Mouse (Mus musculus): ENCODE measurements around the gene Olfr1420. TPM values are rescaled to one million over a fixed set of nuclear protein-coding genes. Genes with fewer than 3 reads are reported as not detected.

The Olfr1420 gene
- total and polyA plus RNA-seq, 3 experiments = not detected

DNA sequence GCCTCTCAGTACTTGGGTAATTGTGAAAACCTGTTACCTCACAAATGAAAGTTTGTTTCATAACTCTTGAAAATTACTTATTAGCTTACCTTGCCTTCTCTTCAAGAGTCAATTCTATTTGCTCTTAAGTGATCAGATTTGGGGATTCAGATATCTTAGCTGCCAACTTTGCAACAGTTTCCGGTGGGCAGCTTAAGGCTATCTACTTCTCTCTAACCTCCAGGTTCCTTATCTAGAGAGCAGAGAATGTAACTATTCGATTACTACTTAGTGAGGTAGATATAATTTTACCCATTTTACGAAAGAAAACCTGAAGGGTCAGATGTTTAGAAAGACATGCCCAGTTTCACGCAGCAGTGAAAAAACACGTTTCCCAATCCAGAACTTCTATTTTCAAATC is 24.7 kb downstream of the Olfr1420 start:
- dilution Hi-C loops (cut with MboI; ENCODE audit: extremely low pct_ligation_motif_present, extremely low pct_unique_long_range_greater_than_20kb, low sequenced_read_pairs) = no loop called here
- no peak overlapping the region for H3K27ac ChIP-seq (ENCODE audit: insufficient read depth, low read depth)

DNA sequence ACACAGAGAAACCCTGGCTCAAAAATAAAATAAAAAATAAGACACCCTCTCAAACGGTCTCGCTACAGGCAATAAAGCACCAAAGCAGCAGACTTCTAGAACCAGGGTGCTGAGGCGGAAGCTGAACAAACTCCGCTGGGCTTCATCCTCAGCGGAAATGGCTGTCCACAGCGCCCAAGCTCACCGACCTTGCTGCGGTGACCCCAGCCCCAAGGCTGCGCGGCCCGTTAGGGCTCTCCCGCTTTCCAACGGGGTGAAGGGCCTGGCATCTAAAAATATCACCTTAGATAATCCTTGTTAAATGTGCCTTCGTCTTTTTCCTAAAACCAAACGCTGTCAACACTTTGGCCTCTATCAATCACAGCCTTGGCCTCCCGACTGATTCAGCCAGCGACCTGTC is 25.2 kb downstream of the Olfr1420 start:
- Histone ChIP-seq H3K4me3 (replicated peaks in 1 of 3; ENCODE audit: low read depth in 2 of 3, low read length in 2 of 3, poor library complexity in 1 of 3) (peak overlapping the region; percentile 72 to 95 (median 73)), H3K4me2 (ENCODE audit: insufficient read depth, low read depth, poor library complexity, severe bottlenecking) (peak overlapping the region; percentile 92), H3K36me3 (replicated peaks in 1 of 2; ENCODE audit: control insufficient read depth in 1 of 2, insufficient read depth in 1 of 2, low read length in 1 of 2) (peaks cover 12 to 22% of the 10 kb centered on the region in 2 experiments), H3K79me2 (replicated peaks; ENCODE audit: control insufficient read depth, extremely low read depth, insufficient read depth, poor library complexity, severe bottlenecking) (peaks cover 28% of the 10 kb centered on the region), H3K27ac (ENCODE audit: insufficient read depth, low read depth) (peak overlapping the region; percentile 46; the same call in 1 of the 2 replicates), H3K4me1 (ENCODE audit: control insufficient read depth in 1 of 2, insufficient read depth in 2 of 2) (peaks cover 7 to 39% of the 10 kb centered on the region in 2 experiments), H3K27me3 (replicated peaks) (no peaks in the 10 kb centered on the region), H3K9ac (ENCODE audit: insufficient read depth, low read depth) (peak overlapping the region; percentile 91), H3K9me3 (replicated peaks; ENCODE audit: low read length) (no peaks in the 10 kb centered on the region)
- in situ Hi-C loops (cut with MboI; ENCODE audit: low pct_ligation_motif_present, low pct_unique_long_range_greater_than_20kb, low sequenced_read_pairs) = no loop called here
- no peak for DNase-seq (ENCODE audit: extremely low read depth)
- dilution Hi-C loops (cut with MboI; ENCODE audit: extremely low pct_ligation_motif_present, extremely low pct_unique_long_range_greater_than_20kb, low sequenced_read_pairs) = no loop called here
- TF ChIP-seq ZMIZ1 (IDR thresholded peaks at IDR 0.05; ENCODE audit: low read depth, low read length) (no peak), CHD1 (IDR thresholded peaks at IDR 0.05; ENCODE audit: low read depth, low read length) (no peak), USF2 (conservative IDR thresholded peaks at IDR 0.05; ENCODE audit: low read depth, low read length) (no peak), HCFC1 (IDR thresholded peaks at IDR 0.05; ENCODE audit: low read depth, low read length) (no peak), TCF12 (IDR thresholded peaks at IDR 0.05; ENCODE audit: low read depth, low read length) (no peak), RCOR1 (conservative IDR thresholded peaks at IDR 0.05; ENCODE audit: low read depth, low read length) (0 out of 2 replicates have a peak, but pooled peaks have one; percentile 19), EP300 (IDR thresholded peaks at IDR 0.05; ENCODE audit: low read length) (no peak), MEF2A (IDR thresholded peaks at IDR 0.05; ENCODE audit: borderline replicate concordance, low read depth, low read length) (0 out of 2 replicates have a peak, but pooled peaks have one; percentile 12), UBTF (IDR thresholded peaks at IDR 0.05; ENCODE audit: low read depth, low read length) (no peak), TBP (conservative IDR thresholded peaks at IDR 0.05; ENCODE audit: low read depth, low read length) (0 out of 2 replicates have a peak, but pooled peaks have one; percentile 33), IRF4 (IDR thresholded peaks at IDR 0.05; ENCODE audit: low read depth, low read length) (no peak), NELFE (IDR thresholded peaks at IDR 0.05; ENCODE audit: low read depth, low read length) (no peak), ZNF384 (IDR thresholded peaks at IDR 0.05; ENCODE audit: low read depth, low read length) (no peak), MAZ (IDR thresholded peaks at IDR 0.05; ENCODE audit: low read depth, low read length) (no peak), CHD2 (IDR thresholded peaks at IDR 0.05; ENCODE audit: low read length) (no peak)

More for the DNA sequence above, 24.7 kb downstream of the Olfr1420 start:
- in situ Hi-C loops (cut with MboI; ENCODE audit: low pct_ligation_motif_present, low pct_unique_long_range_greater_than_20kb, low sequenced_read_pairs) = no loop called here
- Histone ChIP-seq H3K4me2 (ENCODE audit: insufficient read depth, low read depth, poor library complexity, severe bottlenecking) (peak overlapping the region; percentile 92), H3K4me3 (replicated peaks in 1 of 3; ENCODE audit: low read depth in 2 of 3, low read length in 2 of 3, poor library complexity in 1 of 3) (peak overlapping the region; percentile 72 to 95 (median 73)), H3K4me1 (ENCODE audit: control insufficient read depth in 1 of 2, insufficient read depth in 2 of 2) (peaks cover 7 to 35% of the 10 kb centered on the region in 2 experiments), H3K79me2 (replicated peaks; ENCODE audit: control insufficient read depth, extremely low read depth, insufficient read depth, poor library complexity, severe bottlenecking) (peaks cover 23% of the 10 kb centered on the region), H3K9me3 (replicated peaks; ENCODE audit: low read length) (no peaks in the 10 kb centered on the region), H3K27me3 (replicated peaks) (no peaks in the 10 kb centered on the region), H3K36me3 (replicated peaks in 1 of 2; ENCODE audit: control insufficient read depth in 1 of 2, insufficient read depth in 1 of 2, low read length in 1 of 2) (peaks cover 10 to 18% of the 10 kb centered on the region in 2 experiments), H3K9ac (ENCODE audit: insufficient read depth, low read depth) (peak overlapping the region; percentile 91; the same call in 1 of the 2 replicates)
- DNase-seq (ENCODE audit: extremely low read depth) = no peak
- no peak for TF ChIP-seq E2F4 (IDR thresholded peaks at IDR 0.05; ENCODE audit: insufficient replicate concordance, low read depth, low read length)
- TF ChIP-seq POLR2A (IDR thresholded peaks at IDR 0.05; ENCODE audit: low read depth, low read length) = no peak

All from CH12.LX (cell line).